Mouse (Mus musculus) megakaryocyte, adult 5-6 weeks (primary cell): ENCODE results near the gene Zfp593. TPM values are rescaled to one million over a fixed set of nuclear protein-coding genes. Genes with fewer than 3 reads are reported as not detected.
"Not testable (repeated sequence)": the region's sequence is repeated elsewhere in the genome, so short reads cannot be mapped to it uniquely, and the experiment has no call there.

Experiments used
- ATAC-seq: 2 replicates; pipeline ENCODE4 v1.8.0; 2016; ENCODE audit warnings: mild to moderate bottlenecking, inconsistent platforms; ENCODE audit not compliant: poor library complexity, severe bottlenecking
- total RNA-seq, 2 experiments: library from RNA; stranded (forward) in 1 of 2; stranded (reverse) in 1 of 2; fragments of 153-499, 151-499 nt in 1 of 2; fragments of 221-1000, 200-1000 nt in 1 of 2; gene quantifications; 2 replicates each; pipeline versions ENCODE4 v1.2.3 to v1.2.4; 2015 to 2017

Gene Zfp593
- total RNA-seq (2015) (3.5 and 4.6 TPM in 2 replicates), total RNA-seq (2017) (3.8 and 5.9 TPM in 2 replicates)

GRCm38 (mm10) chr4:134245148-134245843 lies at the start of gene Zfp593:
TSS of gene Zfp593 (minus strand) at chr4:134245592.
- ATAC-seq: peak; percentile 90

GRCm38 (mm10) chr4:134293692-134294163 lies 48.3 kb upstream of the Zfp593 start:
- no peak for ATAC-seq

- ATAC-seq: no peak
These were observed 47.8 kb upstream of the Zfp593 start for GRCm38 (mm10) chr4:134293061-134293691.

- peak; percentile 55; the same call in 1 of the 2 replicates for ATAC-seq
These were observed 46.7 kb upstream of the Zfp593 start for GRCm38 (mm10) chr4:134292067-134292466.

GRCm38 (mm10) chr4:134288397-134289256 lies 43.2 kb upstream of the Zfp593 start:
- ATAC-seq: peak; percentile 41

DNA sequence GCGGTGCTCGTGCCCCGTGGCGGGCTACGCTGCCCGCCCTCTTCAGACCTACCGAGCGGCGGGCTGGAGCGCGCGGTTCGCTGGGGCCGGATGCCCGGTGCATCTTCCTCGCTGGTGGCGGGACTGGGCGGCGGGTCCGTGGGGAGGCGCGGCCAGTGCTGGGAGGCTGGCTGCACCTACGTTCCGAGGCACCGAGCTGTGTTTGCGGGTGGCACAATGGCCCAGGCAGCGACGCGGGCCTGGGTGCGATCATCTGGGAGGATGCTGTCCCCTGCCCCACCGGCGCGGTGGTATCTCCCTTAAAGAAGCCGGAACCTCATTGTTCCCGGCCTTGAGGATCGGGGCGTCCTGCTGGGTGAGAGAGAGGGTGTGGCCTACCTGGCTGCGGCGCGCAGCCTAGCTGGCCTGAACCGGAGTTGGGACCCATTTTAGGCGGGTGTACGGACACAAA lies 42.2 kb upstream of the Zfp593 start, which contains the start of gene Pdik1l:
Gene Pdik1l (minus strand): TSS at position 321 of the 451 bp plus-strand sequence.
- peak; percentile 52 for ATAC-seq

DNA sequence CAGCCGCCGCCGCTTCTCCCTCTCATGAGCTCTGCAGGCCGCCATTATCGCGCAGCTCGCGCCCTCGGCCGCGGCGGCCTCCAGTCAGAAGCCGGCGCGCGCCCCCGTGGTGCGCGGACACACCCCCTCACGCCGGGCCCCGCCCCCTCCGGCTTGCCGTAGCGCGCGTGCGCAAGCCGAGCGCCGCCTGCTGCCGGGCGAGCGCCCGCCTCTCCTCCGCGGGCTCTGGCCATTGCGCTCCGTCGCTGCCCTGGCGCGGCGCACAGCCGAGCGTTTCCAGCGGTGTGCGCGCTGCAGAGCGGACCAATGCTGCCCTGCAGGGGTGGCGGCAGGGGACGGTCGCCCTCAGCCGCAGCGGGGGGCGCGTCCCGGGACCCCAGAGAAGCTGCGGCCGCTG lies 41.8 kb upstream of the Zfp593 start:
- ATAC-seq: peak; percentile 77

DNA sequence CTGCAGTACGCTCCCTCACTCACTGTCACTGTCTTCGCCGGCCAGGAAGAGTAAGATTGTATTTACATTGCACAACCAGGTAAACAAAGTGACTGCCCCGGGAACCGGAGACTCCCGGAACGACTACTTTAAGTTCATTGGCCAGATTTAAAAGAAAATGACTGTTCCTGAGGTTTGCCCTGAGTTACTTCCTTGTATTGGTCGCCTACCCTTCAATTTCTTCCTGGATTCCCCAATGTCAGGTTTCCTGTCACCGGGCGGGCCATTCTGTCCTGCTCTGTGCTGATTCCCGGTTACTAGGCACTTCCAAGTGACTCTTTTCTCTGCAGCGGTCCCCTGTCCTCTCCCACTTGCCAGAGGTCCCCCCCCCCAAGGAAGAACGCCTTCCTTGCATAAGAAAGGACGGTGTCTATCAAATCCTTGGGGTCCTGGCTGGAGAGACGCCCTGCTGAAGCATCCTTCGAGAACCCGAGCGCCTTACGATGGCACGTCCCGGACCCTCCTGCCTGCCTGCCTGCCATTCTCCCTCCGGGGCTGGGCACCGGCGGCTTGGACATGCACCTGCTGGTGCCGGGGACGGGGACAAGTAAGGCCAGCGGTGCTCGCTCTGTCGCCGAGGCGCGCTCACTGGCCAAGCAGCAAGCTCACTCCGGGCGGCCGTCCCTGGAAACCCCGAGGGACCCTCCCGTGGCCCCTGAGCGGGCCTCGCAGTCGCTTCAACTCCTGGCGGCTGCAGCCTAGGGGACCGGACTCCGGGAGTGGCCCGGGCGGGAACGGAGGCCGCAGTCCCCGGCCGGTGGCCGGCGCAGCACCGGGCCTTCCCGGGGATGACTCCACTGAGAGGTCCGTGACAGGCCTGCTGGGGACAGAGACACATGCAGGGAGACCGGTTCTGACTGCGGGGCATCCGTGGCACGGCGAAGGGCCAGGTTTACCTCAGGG lies 41.1 kb upstream of the Zfp593 start:
- no peak for ATAC-seq

- no peak for ATAC-seq
These were observed 39.5 kb upstream of the Zfp593 start for GRCm38 (mm10) chr4:134284942-134285341.

DNA sequence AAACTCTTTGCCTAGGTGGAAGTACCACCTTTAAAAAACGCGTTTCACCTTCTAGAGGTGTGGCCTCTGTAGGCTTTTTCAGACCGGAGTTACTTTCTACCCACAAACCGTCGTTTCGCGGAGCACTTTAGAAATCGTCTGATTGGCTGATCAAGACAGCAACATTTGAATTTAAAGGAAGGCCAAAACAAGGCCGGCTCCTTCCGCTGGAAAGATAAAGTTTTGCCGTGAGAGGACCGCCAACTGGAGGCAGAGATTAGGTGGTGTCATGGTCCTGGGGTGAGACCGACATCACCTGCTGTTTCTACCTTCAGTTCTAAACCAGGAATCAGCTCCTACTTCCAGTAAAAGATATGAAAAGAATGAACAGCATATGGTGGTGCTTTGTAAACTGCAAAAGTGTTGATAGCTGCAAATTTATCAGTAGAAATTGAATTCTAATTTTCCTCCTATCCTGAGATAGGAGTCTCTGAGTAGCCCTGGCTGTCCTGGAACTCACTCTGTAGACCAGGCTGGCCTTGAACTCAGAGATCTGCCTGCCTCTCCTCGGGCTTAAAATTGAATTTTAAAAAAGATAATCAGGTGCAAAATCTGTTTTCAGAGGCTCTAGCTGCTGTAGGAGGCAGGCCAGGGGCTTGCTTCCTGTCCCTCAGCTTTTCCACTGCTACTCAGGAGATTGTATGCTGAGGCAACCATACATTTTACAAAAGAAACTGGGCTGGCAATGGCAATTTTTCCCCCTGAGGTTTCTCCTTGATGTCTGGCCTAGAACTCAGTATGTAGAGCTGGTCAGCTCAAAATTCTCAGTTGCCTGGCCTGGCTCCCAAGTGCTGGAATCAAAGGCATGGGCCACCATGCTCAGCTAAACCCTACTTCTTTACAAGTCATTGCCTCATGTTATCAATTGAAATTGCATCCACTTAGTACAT lies 28.3 kb upstream of the Zfp593 start:
- peak; percentile 84 for ATAC-seq

DNA sequence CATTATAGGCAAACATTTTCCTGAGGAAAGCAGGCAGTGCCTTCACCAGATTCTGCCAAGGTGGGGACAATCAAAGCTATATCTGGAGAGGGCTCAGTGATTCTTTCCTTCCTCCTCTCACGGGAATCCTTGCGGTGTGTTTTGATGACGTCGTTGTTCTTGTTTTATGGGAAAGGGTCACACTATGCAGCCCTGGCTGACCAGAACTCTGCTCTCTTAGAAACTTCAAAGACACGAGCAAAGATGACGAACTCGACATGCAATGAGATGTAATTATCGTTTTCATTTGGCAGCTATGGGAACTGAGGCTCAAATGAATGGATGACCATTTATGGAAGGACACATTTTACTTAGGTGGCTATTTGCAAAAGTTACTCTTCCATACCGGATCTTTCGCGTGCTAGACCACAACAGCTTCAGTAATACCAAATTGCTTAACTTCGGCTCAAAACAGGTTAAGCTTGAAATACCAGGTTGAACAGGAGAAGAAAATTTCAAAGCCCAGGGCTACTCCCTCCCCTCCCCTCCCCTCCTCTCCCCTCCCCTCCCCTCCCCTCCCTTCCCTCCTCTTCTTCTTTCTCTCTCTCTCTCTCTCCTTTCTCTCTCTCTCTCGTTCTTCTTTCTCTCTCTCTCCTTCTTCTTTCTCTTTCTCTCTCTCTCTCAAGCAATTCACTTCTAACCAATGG lies 27.5 kb upstream of the Zfp593 start:
- peak; percentile 29 for ATAC-seq

DNA sequence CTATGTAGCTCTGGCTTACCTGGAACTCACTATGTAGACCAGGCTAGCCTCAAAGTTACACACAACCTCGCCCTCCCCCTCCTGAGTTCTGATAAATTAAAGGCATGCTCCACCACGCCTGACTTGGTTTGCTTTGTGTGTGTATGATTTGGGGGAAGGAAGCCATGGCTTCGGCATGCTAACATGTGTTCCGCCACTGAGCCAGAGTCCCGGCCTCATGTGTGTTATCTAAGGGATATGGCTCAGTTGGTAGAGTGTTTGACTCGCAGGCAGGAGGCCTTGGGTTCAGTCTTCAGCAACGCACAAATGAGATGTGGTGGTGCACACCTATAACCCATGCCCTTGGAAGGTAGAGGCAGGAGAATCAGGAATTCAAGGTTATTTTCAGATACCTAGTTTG lies 26.6 kb upstream of the Zfp593 start:
- ATAC-seq: no peak

GRCm38 (mm10) chr4:134269622-134270021 lies 24.2 kb upstream of the Zfp593 start:
- not testable (repeated sequence) for ATAC-seq

- ATAC-seq: no peak
These were observed 22.8 kb upstream of the Zfp593 start for GRCm38 (mm10) chr4:134268102-134268655.

DNA sequence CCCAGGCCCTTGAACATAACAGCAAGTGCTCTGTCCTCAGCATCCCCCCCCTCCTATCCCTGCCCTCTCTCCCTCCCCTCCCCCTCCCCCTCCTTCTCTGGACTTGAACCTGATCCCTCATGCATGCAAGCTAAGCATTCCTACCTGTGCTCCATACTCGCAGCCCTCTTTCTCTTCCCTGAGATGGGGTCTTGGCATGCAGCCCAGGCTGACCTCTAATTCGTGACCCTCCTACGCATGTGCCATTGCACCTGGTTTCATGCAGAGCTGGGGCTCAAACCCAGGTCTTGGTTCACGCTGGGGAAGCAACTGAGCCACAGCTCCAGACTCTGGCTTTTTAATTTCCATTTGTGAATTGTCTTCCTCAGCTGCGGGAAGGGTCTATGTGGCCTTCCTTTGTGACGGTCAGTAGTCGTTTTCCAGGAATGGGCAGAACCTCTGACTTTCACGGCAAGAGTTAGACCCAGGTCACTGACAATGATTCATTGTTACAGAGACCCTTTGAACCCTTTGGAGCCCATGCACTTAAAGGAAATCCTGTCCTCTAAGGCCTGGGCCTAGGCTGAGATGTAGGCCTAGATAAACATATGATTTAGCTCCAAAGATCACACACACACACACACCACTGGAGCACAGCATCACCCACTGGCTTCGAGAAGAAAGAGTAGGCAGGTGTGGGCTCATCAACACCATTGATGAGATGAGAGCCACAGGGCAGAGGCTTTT lies 20.6 kb upstream of the Zfp593 start:
- no peak for ATAC-seq

GRCm38 (mm10) chr4:134263191-134263590 lies 17.8 kb upstream of the Zfp593 start:
- peak; percentile 51; the same call in 1 of the 2 replicates for ATAC-seq

DNA sequence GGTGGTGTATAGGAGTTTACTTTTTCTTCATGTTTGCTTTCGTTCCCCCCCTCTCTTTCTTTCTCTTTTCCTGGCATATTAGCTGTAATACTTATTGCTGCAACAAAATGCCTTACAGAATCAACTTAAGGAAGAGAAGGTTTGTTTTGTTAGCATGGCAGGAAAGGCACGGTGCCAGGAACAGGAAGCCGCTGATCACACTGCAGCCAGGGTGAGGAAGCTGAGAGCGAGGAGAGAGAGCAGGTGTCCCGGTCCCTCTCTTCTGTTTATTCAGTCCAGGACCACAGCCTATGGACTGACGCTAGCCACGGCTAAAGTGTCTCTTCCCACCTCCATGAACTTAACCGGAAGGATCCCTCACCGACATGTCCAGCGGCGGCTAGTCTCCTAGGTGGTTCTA lies 13.0 kb upstream of the Zfp593 start:
- no peak for ATAC-seq
